Mouse (Mus musculus): Measurements from ENCODE around the gene Pxk. TPM values are rescaled to one million over a fixed set of nuclear protein-coding genes. Genes with fewer than 3 reads are reported as not detected.
A peak's percentile ranks its signal among the peaks of the same experiment; 100 is the strongest.

Gene Pxk
- polyA plus RNA-seq (2016; fragmentation: Nextera tagmentation; extraction: Ambion mirVana), result 15.7 and 21.7 TPM in 2 replicates

GRCm38 (mm10) chr14:8097978-8098686 is at the start of gene Pxk:
Pxk (plus strand) TSS chr14:8098211.
- peak; percentile 99 for DNase-seq (ENCODE audit: low spot score)
- Histone ChIP-seq H3K4me1 (peaks cover 6% of the 10 kb centered on the region), H3K9me3 (replicated peaks) (no peaks in the 10 kb centered on the region), H3K27ac (peak within 1 kb of the TSS; percentile 88), H3K4me3 (peak within 1 kb of the TSS; percentile 93), H3K36me3 (no peaks in the 10 kb centered on the region), H3K27me3 (ENCODE audit: low read depth, poor library complexity, severe bottlenecking) (no peaks in the 10 kb centered on the region)
- under 1% methylated on average over 89 of the region's 89 CpGs for WGBS

DNA sequence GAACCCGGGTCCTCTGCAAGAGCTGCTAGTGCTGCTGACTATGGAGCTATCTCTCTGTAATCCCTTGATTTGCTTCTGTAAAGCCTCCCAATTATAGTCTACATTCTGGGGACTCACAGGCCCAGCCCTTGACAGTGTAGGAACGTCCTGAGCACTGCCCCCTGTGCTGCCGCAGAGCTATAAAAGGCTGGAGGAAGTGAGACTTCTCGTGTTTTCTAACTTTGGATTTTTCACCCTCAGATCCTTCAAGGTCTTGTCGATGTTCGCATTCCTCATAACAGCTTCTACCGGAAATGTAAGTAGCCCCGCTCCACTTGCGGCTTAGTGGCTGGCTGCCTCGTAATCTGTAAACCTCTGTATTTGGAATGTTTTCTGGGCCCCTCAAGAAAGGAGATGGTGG is 48.7 kb upstream of the Pxk start:
- peaks cover 34% of the 10 kb centered on the region for H3K36me3 ChIP-seq
- no peak overlapping the region for H3K27ac ChIP-seq
- DNase-seq (ENCODE audit: low spot score), result no peak
- H3K4me3 ChIP-seq, result no peak overlapping the region
- H3K9me3 ChIP-seq (replicated peaks), result no peaks in the 10 kb centered on the region
- peaks cover 5% of the 10 kb centered on the region for H3K4me1 ChIP-seq
- 90% methylated on average over 10 of the region's 10 CpGs for WGBS
- no peaks in the 10 kb centered on the region for H3K27me3 ChIP-seq (ENCODE audit: low read depth, poor library complexity, severe bottlenecking)

DNA sequence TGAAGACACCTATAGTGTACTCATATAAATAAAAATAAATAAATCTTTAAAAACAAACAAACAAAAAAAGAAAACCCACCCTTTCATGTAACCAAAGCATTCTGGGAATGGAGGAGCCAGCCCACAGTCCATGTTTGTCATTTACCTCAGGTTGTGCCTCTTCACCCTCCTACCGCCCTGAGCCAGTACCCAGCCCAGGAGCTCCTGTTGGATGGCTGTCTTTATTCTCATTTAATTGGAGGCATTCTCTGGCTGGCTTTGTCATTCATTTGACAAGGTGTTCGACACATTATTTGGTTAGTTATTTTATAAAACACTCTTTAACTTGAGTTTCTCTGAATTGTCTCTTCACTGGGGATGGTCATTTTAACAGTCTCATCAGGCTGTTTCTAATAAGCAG is 46.1 kb upstream of the Pxk start:
- no peaks in the 10 kb centered on the region for H3K9me3 ChIP-seq (replicated peaks)
- H3K4me1 ChIP-seq, result peaks cover 13% of the 10 kb centered on the region
- H3K4me3 ChIP-seq, result no peak overlapping the region
- H3K27ac ChIP-seq, result no peak overlapping the region
- H3K36me3 ChIP-seq, result peaks cover 27% of the 10 kb centered on the region; the same call in 1 of the 2 replicates
- DNase-seq (ENCODE audit: low spot score), result no peak
- WGBS, result 88% methylated on average over 2 of the region's 2 CpGs
- no peaks in the 10 kb centered on the region for H3K27me3 ChIP-seq (ENCODE audit: low read depth, poor library complexity, severe bottlenecking)

GRCm38 (mm10) chr14:8052661-8053060 is 45.4 kb upstream of the Pxk start:
- peaks cover 14% of the 10 kb centered on the region for H3K4me1 ChIP-seq
- WGBS, result 97% methylated on average over 7 of the region's 7 CpGs
- DNase-seq (ENCODE audit: low spot score), result no peak

GRCm38 (mm10) chr14:8054310-8055102 is 43.5 kb upstream of the Pxk start:
- DNase-seq (ENCODE audit: low spot score), result no peak
- Histone ChIP-seq H3K27ac (peak overlapping the region; percentile 44; the same call in 1 of the 2 replicates), H3K9me3 (replicated peaks) (no peaks in the 10 kb centered on the region), H3K4me3 (no peak overlapping the region), H3K36me3 (peaks cover 14% of the 10 kb centered on the region; the same call in 1 of the 2 replicates), H3K27me3 (ENCODE audit: low read depth, poor library complexity, severe bottlenecking) (no peaks in the 10 kb centered on the region), H3K4me1 (peaks cover 14% of the 10 kb centered on the region)
- 30% methylated on average over 17 of the region's 17 CpGs for WGBS

More at GRCm38 (mm10) chr14:8052661-8053060, 45.4 kb upstream of the Pxk start:
- Histone ChIP-seq H3K36me3 (peaks cover 25% of the 10 kb centered on the region; the same call in 1 of the 2 replicates), H3K27me3 (ENCODE audit: low read depth, poor library complexity, severe bottlenecking) (no peaks in the 10 kb centered on the region), H3K4me3 (no peak overlapping the region), H3K27ac (no peak overlapping the region), H3K9me3 (replicated peaks) (no peaks in the 10 kb centered on the region)

- H3K9me3 ChIP-seq (replicated peaks), result no peaks in the 10 kb centered on the region
- H3K27me3 ChIP-seq (ENCODE audit: low read depth, poor library complexity, severe bottlenecking), result no peaks in the 10 kb centered on the region
- H3K27ac ChIP-seq, result no peak overlapping the region
- WGBS, result 88% methylated on average over 5 of the region's 5 CpGs
- H3K4me3 ChIP-seq, result no peak overlapping the region
- peaks cover 6% of the 10 kb centered on the region; the same call in 1 of the 2 replicates for H3K36me3 ChIP-seq
- no peak for DNase-seq (ENCODE audit: low spot score)
- H3K4me1 ChIP-seq, result peaks cover 14% of the 10 kb centered on the region
Measured at GRCm38 (mm10) chr14:8056076-8056475, 41.9 kb upstream of the Pxk start.

GRCm38 (mm10) chr14:8059938-8060337 is 38.1 kb upstream of the Pxk start:
- H3K4me1 ChIP-seq, result peaks cover 22% of the 10 kb centered on the region
- no peaks in the 10 kb centered on the region for H3K27me3 ChIP-seq (ENCODE audit: low read depth, poor library complexity, severe bottlenecking)
- H3K4me3 ChIP-seq, result no peak overlapping the region
- no peak for DNase-seq (ENCODE audit: low spot score)
- no peaks in the 10 kb centered on the region for H3K9me3 ChIP-seq (replicated peaks)
- H3K36me3 ChIP-seq, result no peaks in the 10 kb centered on the region
- WGBS, result 97% methylated on average over 7 of the region's 7 CpGs
- no peak overlapping the region for H3K27ac ChIP-seq

DNA sequence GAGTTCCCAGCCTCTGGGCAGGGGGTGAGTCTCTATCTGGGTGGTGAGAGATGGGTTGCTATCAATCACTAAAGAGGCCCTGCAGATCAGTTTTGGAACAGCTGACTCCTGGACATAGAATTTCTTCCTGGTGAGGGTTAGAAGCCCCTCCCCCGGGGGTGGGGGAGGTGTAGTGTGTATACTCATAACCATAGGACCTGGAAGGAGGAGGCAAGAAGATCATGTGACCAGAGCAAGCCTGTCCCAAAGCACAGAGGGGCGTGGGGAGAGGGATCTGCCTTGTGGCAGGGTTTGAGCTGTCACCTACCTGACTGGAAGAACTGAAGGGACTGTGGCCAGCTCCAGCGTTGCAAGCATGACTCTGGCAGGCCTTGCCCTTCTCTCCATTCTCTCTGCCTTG is 35.9 kb upstream of the Pxk start:
- Histone ChIP-seq H3K9me3 (replicated peaks) (no peaks in the 10 kb centered on the region), H3K4me1 (peaks cover 19% of the 10 kb centered on the region), H3K36me3 (no peaks in the 10 kb centered on the region), H3K27ac (no peak overlapping the region), H3K4me3 (no peak overlapping the region), H3K27me3 (ENCODE audit: low read depth, poor library complexity, severe bottlenecking) (no peaks in the 10 kb centered on the region)
- 41% methylated on average over 3 of the region's 3 CpGs for WGBS
- no peak for DNase-seq (ENCODE audit: low spot score)

- H3K4me3 ChIP-seq, result no peak overlapping the region
Measured at GRCm38 (mm10) chr14:8062537-8063301, 35.3 kb upstream of the Pxk start.

GRCm38 (mm10) chr14:8063835-8064785 is 33.9 kb upstream of the Pxk start:
- no peak overlapping the region for H3K4me3 ChIP-seq
- H3K36me3 ChIP-seq, result no peaks in the 10 kb centered on the region
- no peaks in the 10 kb centered on the region for H3K27me3 ChIP-seq (ENCODE audit: low read depth, poor library complexity, severe bottlenecking)
- H3K4me1 ChIP-seq, result peaks cover 19% of the 10 kb centered on the region
- WGBS, result 94% methylated on average over 8 of the region's 8 CpGs
- H3K9me3 ChIP-seq (replicated peaks), result no peaks in the 10 kb centered on the region
- DNase-seq (ENCODE audit: low spot score), result no peak
- no peak overlapping the region for H3K27ac ChIP-seq

More at GRCm38 (mm10) chr14:8062537-8063301, 35.3 kb upstream of the Pxk start:
- no peak for DNase-seq (ENCODE audit: low spot score)
- no peaks in the 10 kb centered on the region for H3K27me3 ChIP-seq (ENCODE audit: low read depth, poor library complexity, severe bottlenecking)
- H3K9me3 ChIP-seq (replicated peaks), result no peaks in the 10 kb centered on the region
- WGBS, result 84% methylated on average over 3 of the region's 3 CpGs
- H3K36me3 ChIP-seq, result no peaks in the 10 kb centered on the region
- H3K27ac ChIP-seq, result peak overlapping the region; percentile 39; the same call in 1 of the 2 replicates
- peaks cover 19% of the 10 kb centered on the region for H3K4me1 ChIP-seq

DNA sequence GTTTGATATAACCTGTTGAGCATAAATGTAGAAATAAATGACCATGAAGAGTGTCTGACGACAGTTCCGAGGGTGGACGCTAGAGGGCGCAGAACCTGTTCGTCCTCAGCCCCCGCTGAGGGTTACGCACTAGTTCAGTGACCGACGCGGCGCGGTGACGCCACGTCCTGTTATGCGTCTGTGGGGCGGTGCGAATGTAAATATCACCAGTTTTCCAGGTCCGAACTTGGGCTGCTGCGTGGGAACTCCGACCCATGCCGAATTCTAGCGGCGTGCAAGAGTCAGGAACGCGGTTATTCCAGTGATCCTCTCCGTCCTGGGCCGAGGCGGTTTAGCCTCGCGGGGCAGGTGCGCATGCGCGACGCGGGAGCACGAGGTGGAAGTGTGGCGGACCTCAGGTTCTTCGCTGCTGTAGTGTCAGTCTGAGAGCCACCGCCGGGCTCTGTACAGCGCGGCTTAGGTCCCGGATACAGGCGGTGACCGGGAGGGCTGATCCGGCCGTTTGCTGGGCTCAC is 17.8 kb upstream of the Pxk start, which contains the start of gene Rpp14:
Gene Rpp14 (plus strand): TSS at position 203 of the 515 bp plus-strand sequence.
- Histone ChIP-seq H3K27ac (peak within 1 kb of the TSS; percentile 94), H3K36me3 (peaks cover 23% of the 10 kb centered on the region), H3K27me3 (ENCODE audit: low read depth, poor library complexity, severe bottlenecking) (no peaks in the 10 kb centered on the region), H3K4me3 (peak within 1 kb of the TSS; percentile 82), H3K4me1 (peaks cover 14% of the 10 kb centered on the region), H3K9me3 (replicated peaks) (no peaks in the 10 kb centered on the region)
- WGBS, result under 1% methylated on average over 47 of the region's 47 CpGs
- peak; percentile 97 for DNase-seq (ENCODE audit: low spot score)
